Mouse (Mus musculus) adrenal gland, postnatal 14 days (tissue): ENCODE results near the gene Dpysl5. TPM values are rescaled to one million over a fixed set of nuclear protein-coding genes. Genes with fewer than 3 reads are reported as not detected.

Experiments
- DNase-seq: peaks from one replicate; pipeline ENCODE4 v3.0.0; 2021; ENCODE audit warnings: mixed read lengths
- total RNA-seq: library from RNA; stranded (reverse); gene quantifications from 2 replicates; pipeline ENCODE4 v1.2.3, GENCODE M21; 2021

Dpysl5 gene
- total RNA-seq, 1 experiment from 2014 or later = 1.4 TPM

DNA sequence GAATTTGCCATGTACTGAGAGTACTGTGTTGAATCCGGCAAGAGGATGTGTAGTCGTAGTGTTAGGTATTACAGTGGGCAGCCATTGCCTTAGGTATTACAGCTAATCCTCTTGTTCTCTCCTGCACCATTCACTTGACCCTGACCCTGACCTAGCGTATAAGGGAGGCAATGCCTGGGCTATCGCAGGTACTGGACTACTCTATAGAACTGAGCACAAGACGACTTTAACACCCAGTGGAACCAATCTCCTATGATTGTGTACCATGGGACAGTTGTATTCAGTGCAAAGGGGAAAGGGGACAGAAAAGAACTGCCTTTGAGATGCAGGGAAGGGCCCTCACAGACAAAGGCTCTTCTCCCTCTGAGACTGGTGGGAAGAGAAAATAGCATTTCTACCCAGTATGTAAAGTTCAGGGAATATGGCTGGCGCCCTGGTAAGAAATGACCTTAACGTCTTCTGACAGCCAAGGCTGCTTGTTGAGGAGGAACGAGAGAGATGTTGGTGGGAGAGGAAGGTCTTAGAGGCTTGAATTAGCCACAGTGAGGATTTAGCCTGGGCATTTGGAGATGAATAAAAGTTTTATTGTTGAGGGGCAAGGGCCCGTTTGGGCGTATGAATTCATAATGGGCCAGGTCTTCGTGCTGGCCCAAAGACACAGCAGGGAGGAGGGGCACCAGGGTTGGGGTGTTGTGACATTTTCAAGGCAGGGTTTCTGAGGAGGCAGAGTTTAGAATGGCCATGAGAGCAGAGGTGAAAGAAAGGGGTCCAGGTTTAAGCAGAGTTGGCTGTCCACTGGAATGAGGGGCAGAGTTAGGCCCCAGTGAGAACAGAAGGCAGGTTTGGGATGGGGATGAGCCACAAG lies 113.0 kb downstream of the Dpysl5 start:
- no peak for DNase-seq

GRCm38 (mm10) chr5:30825166-30825565 lies 113.8 kb downstream of the Dpysl5 start:
- DNase-seq = peak; percentile 55

GRCm38 (mm10) chr5:30825821-30826220 lies 114.5 kb downstream of the Dpysl5 start:
- DNase-seq = no peak

GRCm38 (mm10) chr5:30833416-30833815 lies 122.1 kb downstream of the Dpysl5 start:
- peak; percentile 32 for DNase-seq

GRCm38 (mm10) chr5:30839731-30840130 lies 128.4 kb downstream of the Dpysl5 start:
- no peak for DNase-seq

GRCm38 (mm10) chr5:30841896-30842295 lies 130.5 kb downstream of the Dpysl5 start:
- no peak for DNase-seq

Other genes with a start within 250 kb of the Dpysl5 start
- 0.07 and 0.08 TPM in 2 replicates for gene Otof, start 249.6 kb upstream of the Dpysl5 start, total RNA-seq
- not detected in 2 replicates for gene 1700001C02Rik, start 245.5 kb upstream of the Dpysl5 start, total RNA-seq
- gene Cib4, start 165.7 kb upstream of the Dpysl5 start, total RNA-seq = 1.0 and 1.4 TPM in 2 replicates
- gene Kcnk3, start 123.4 kb upstream of the Dpysl5 start, total RNA-seq = 678 and 701 TPM in 2 replicates
- 33.9 and 38.9 TPM in 2 replicates for gene Slc35f6, start 63.6 kb upstream of the Dpysl5 start, total RNA-seq
- 39.0 and 39.1 TPM in 2 replicates for gene Cenpa, start 44.8 kb upstream of the Dpysl5 start, total RNA-seq
- 44.1 and 46.5 TPM in 2 replicates for gene Mapre3, start 103.1 kb downstream of the Dpysl5 start, total RNA-seq
- gene Tmem214, start 156.4 kb downstream of the Dpysl5 start, total RNA-seq = 48.5 and 55.1 TPM in 2 replicates
- gene Agbl5, start 177.1 kb downstream of the Dpysl5 start, total RNA-seq = 10.4 and 11.7 TPM in 2 replicates
- gene Ost4, start 196.2 kb downstream of the Dpysl5 start, total RNA-seq = 210 and 212 TPM in 2 replicates
- gene Emilin1, start 201.8 kb downstream of the Dpysl5 start, total RNA-seq = 46.2 and 51.0 TPM in 2 replicates
- gene Khk, start 209.9 kb downstream of the Dpysl5 start, total RNA-seq = 48.4 and 70.5 TPM in 2 replicates
- gene Cgref1, start 234.0 kb downstream of the Dpysl5 start, total RNA-seq = 0.56 and 0.86 TPM in 2 replicates
- gene Preb, start 248.8 kb downstream of the Dpysl5 start, total RNA-seq = 117 and 128 TPM in 2 replicates